Mouse (Mus musculus): Measurements from ENCODE around the gene Lrmp.

- no peak for TF ChIP-seq CTCF (IDR thresholded peaks at IDR 0.05; ENCODE audit: control insufficient read depth, insufficient read depth, low read length)
- no peak for TF ChIP-seq POLR2A (IDR thresholded peaks at IDR 0.05; ENCODE audit: borderline replicate concordance, control insufficient read depth, low read depth, low read length)
Observed at GRCm38 (mm10) chr6:145197949-145198686, 82.7 kb downstream of the Lrmp start.

All from bone marrow, adult 2 months (tissue).